Mouse (Mus musculus) limb, embryonic 14.5 days (tissue): ENCODE measurements around the gene Hrh1. TPM values are rescaled to one million over a fixed set of nuclear protein-coding genes. Genes with fewer than 3 reads are reported as not detected.
A peak's percentile ranks its signal among the peaks of the same experiment; 100 is the strongest.

Source experiments
- ATAC-seq: fragments of 200-750 bp; cut with Nextera tagmentation; 2 replicates; pipeline ENCODE4 v1.8.0; 2017; ENCODE audit warnings: low read depth, moderate number of reproducible peaks, moderate TSS enrichment; ENCODE audit not compliant: low FRiP score
- DNase-seq: peaks from one replicate; pipeline ENCODE4 v3.0.0-alpha.2; 2015; ENCODE audit warnings: low spot score
- H3K27ac ChIP-seq: fragments of 300-500 bp; sonication (generic); replicated peaks from 2 replicates; pipeline ENCODE4 v1.5.1; 2014; ENCODE audit warnings: low read depth, mild to moderate bottlenecking, low read length, moderate library complexity, mixed read lengths
- H3K27me3 ChIP-seq: fragments of 300-500 bp; sonication (generic); 2 replicates; pipeline ENCODE4 v1.6.1; 2014; ENCODE audit warnings: low read length, mixed read lengths; ENCODE audit not compliant: control insufficient read depth, insufficient read depth
- H3K36me3 ChIP-seq: fragments of 300-500 bp; sonication (generic); 2 replicates; pipeline ENCODE4 v1.6.1; 2014; ENCODE audit warnings: mild to moderate bottlenecking, low read length, moderate library complexity, mixed read lengths; ENCODE audit not compliant: control insufficient read depth, insufficient read depth
- H3K4me1 ChIP-seq: fragments of 300-500 bp; sonication (generic); 2 replicates; pipeline ENCODE4 v1.6.1; 2014; ENCODE audit warnings: antibody characterized with exemption, low read length, mixed read lengths; ENCODE audit not compliant: control insufficient read depth, insufficient read depth
- H3K4me2 ChIP-seq: fragments of 300-500 bp; sonication (generic); replicated peaks from 2 replicates; pipeline ENCODE4 v1.6.1; 2014; ENCODE audit warnings: low read depth, mild to moderate bottlenecking, low read length, moderate library complexity; ENCODE audit not compliant: severe bottlenecking
- H3K4me3 ChIP-seq: fragments of 300-500 bp; sonication (generic); replicated peaks from 2 replicates; pipeline ENCODE4 v1.5.1; 2014; ENCODE audit warnings: low read length
- H3K9ac ChIP-seq: fragments of 300-500 bp; sonication (generic); 2 replicates; pipeline ENCODE4 v1.6.1; 2014; ENCODE audit warnings: mild to moderate bottlenecking, low read depth, low read length, moderate library complexity; ENCODE audit not compliant: severe bottlenecking
- H3K9me3 ChIP-seq: fragments of 300-500 bp; sonication (generic); 2 replicates; pipeline ENCODE4 v1.6.1; 2016; ENCODE audit warnings: low read length; ENCODE audit not compliant: control insufficient read depth
- POLR2A ChIP-seq: fragments of 200-500 bp; IDR thresholded peaks from 2 replicates; pipeline ENCODE4 v1.8.0; 2012; ENCODE audit warnings: inconsistent platforms, mild to moderate bottlenecking, moderate library complexity, borderline replicate concordance; ENCODE audit not compliant: insufficient read depth, insufficient read length; ENCODE audit errors: extremely low read depth
- WGBS: fragments of 180-500 bp; shearing (Covaris S2); extraction: QIAGEN DNeasy Blood & Tissue Kit; methylation state at CpG from one replicate; pipeline ENCODE4 v1.1.7; 2014; 5-methylcytosine and 5-hydroxymethylcytosine counted together
- polyA plus RNA-seq, 2 experiments: library from polyadenylated mRNA; depleted of rRNA in 1 of 2; stranded (reverse) in 1 of 2; unstranded in 1 of 2; fragments of >200 nt; fragmentation: Nextera tagmentation in 1 of 2; extraction: Ambion mirVana in 1 of 2; gene quantifications; 2 replicates each; pipeline versions ENCODE4 v1.2.1 to v1.2.3; 2012 to 2014

Hrh1 gene
- 0.04 and 0.11 TPM in 2 replicates for polyA plus RNA-seq (2012; rRNA removed)
- polyA plus RNA-seq (2014; fragmentation: Nextera tagmentation; extraction: Ambion mirVana): 0.11 TPM in 1 of 2 replicates, not detected in the other

GRCm38 (mm10) chr6:114397691-114398217, at the start of gene Hrh1:
TSS of gene Hrh1 (plus strand) at chr6:114397936.
- Histone ChIP-seq H3K9ac (peak within 1 kb of the TSS; percentile 43), H3K27me3 (peaks cover 48% of the 10 kb centered on the region), H3K36me3 (no peaks in the 10 kb centered on the region), H3K27ac (no peak within 1 kb of the TSS), H3K9me3 (no peaks in the 10 kb centered on the region), H3K4me1 (no peaks in the 10 kb centered on the region; the same call in 1 of the 2 replicates), H3K4me2 (peak within 1 kb of the TSS; percentile 91), H3K4me3 (peak within 1 kb of the TSS; percentile 47)
- ATAC-seq: 0 out of 2 replicates have a peak, but pooled peaks have one; percentile 34
- peak; percentile 15 for DNase-seq
- 0% methylated on average over 18 of the region's 56 CpGs for WGBS
- TF ChIP-seq POLR2A: no peak

GRCm38 (mm10) chr6:114354635-114355034, 43.1 kb upstream of the Hrh1 start:
- Histone ChIP-seq H3K4me2 (no peak overlapping the region), H3K9me3 (no peaks in the 10 kb centered on the region), H3K4me1 (no peaks in the 10 kb centered on the region), H3K9ac (no peak overlapping the region), H3K27ac (no peak overlapping the region), H3K36me3 (no peaks in the 10 kb centered on the region), H3K4me3 (no peak overlapping the region), H3K27me3 (no peaks in the 10 kb centered on the region)
- no peak for ATAC-seq
- no peak for TF ChIP-seq POLR2A
- DNase-seq: no peak
- WGBS: 77% methylated on average over 4 of the region's 4 CpGs

GRCm38 (mm10) chr6:114358171-114358570, 39.6 kb upstream of the Hrh1 start:
- Histone ChIP-seq H3K4me2 (no peak overlapping the region), H3K9me3 (no peaks in the 10 kb centered on the region), H3K36me3 (no peaks in the 10 kb centered on the region), H3K9ac (no peak overlapping the region), H3K4me3 (no peak overlapping the region), H3K27me3 (no peaks in the 10 kb centered on the region), H3K27ac (no peak overlapping the region), H3K4me1 (no peaks in the 10 kb centered on the region)
- TF ChIP-seq POLR2A: no peak
- ATAC-seq (no peak), DNase-seq (no peak)
- WGBS: 56% methylated on average over 3 of the region's 3 CpGs

- 84% methylated on average over 4 of the region's 4 CpGs for WGBS
- no peaks in the 10 kb centered on the region for H3K27me3 ChIP-seq
- H3K4me2 ChIP-seq: no peak overlapping the region
- no peak for TF ChIP-seq POLR2A
- no peak overlapping the region for H3K27ac ChIP-seq
- H3K9ac ChIP-seq: no peak overlapping the region
- ATAC-seq: no peak
- no peaks in the 10 kb centered on the region for H3K36me3 ChIP-seq
- no peaks in the 10 kb centered on the region for H3K9me3 ChIP-seq
- no peak for DNase-seq
- no peaks in the 10 kb centered on the region for H3K4me1 ChIP-seq
- H3K4me3 ChIP-seq: no peak overlapping the region
Observed at GRCm38 (mm10) chr6:114362355-114362754, 35.4 kb upstream of the Hrh1 start.

- H3K9me3 ChIP-seq: no peaks in the 10 kb centered on the region
- no peaks in the 10 kb centered on the region for H3K36me3 ChIP-seq
- H3K4me1 ChIP-seq: no peaks in the 10 kb centered on the region
- WGBS: 76% methylated on average over 8 of the region's 8 CpGs
- TF ChIP-seq POLR2A: no peak
- no peak overlapping the region for H3K4me2 ChIP-seq
- DNase-seq: no peak
- H3K27ac ChIP-seq: no peak overlapping the region
- no peak for ATAC-seq
- H3K9ac ChIP-seq: no peak overlapping the region
- H3K27me3 ChIP-seq: no peaks in the 10 kb centered on the region
- no peak overlapping the region for H3K4me3 ChIP-seq
Observed at GRCm38 (mm10) chr6:114363740-114364139, 34.0 kb upstream of the Hrh1 start.
